Mouse (Mus musculus) spleen, embryonic (tissue): Measurements from ENCODE around the gene Zdhhc16.

Experiments
- CTCF ChIA-PET: fragments of 350-600 bp; sonication (Branson Sonifier 250); formaldehyde crosslinking; loops from one replicate; lab custom pipeline; 2022; lab: Charles Lee

The Zdhhc16 gene

GRCm38 (mm10) chr19:41933179-41934086, at the start of gene Zdhhc16, which contains the start of gene Exosc1:
TSS of gene Zdhhc16 (plus strand) at chr19:41933480.
TSS of gene Exosc1 (minus strand) at chr19:41933423.
- CTCF ChIA-PET, result interaction anchor here (0.6 kb wide), 1 partner anchor 89 kb away, joined by 4 read pairs; no protein-coding TSS in a partner anchor

GRCm38 (mm10) chr19:41883882-41884281, 49.4 kb upstream of the Zdhhc16 start:
- CTCF ChIA-PET, result interaction anchor here (0.6 kb wide), 1 partner anchor 1363 kb away, joined by 3 read pairs; no protein-coding TSS in a partner anchor

- CTCF ChIA-PET, result no interaction called here
These were observed 45.1 kb upstream of the Zdhhc16 start for GRCm38 (mm10) chr19:41888191-41888590.

GRCm38 (mm10) chr19:41894959-41895358, 38.3 kb upstream of the Zdhhc16 start:
- CTCF ChIA-PET, result no interaction called here

GRCm38 (mm10) chr19:41895460-41896318, 37.6 kb upstream of the Zdhhc16 start, which contains the start of gene Rrp12:
TSS of gene Rrp12 (minus strand) at chr19:41896173.
- CTCF ChIA-PET, result interaction anchor here (0.6 kb wide), 1 partner anchor 98 kb away, joined by 8 read pairs; no protein-coding TSS in a partner anchor

GRCm38 (mm10) chr19:41896319-41896711, 37.0 kb upstream of the Zdhhc16 start:
- CTCF ChIA-PET, result no interaction called here

GRCm38 (mm10) chr19:41898860-41899259, 34.4 kb upstream of the Zdhhc16 start:
- CTCF ChIA-PET, result no interaction called here

GRCm38 (mm10) chr19:41900495-41901090, 32.7 kb upstream of the Zdhhc16 start:
- CTCF ChIA-PET, result interaction anchor here (0.6 to 1.0 kb wide), 2 partner anchors 8 to 10 kb away, joined by 3 to 4 read pairs; no protein-coding TSS in a partner anchor

GRCm38 (mm10) chr19:41901696-41902095, 31.6 kb upstream of the Zdhhc16 start:
- CTCF ChIA-PET, result interaction anchor here (0.7 kb wide), 1 partner anchor 9 kb away, joined by 3 read pairs; no protein-coding TSS in a partner anchor

GRCm38 (mm10) chr19:41902848-41903593, 30.3 kb upstream of the Zdhhc16 start:
- CTCF ChIA-PET, result interaction anchor here (0.7 kb wide), 1 partner anchor 1229 kb away, joined by 3 read pairs; no protein-coding TSS in a partner anchor

GRCm38 (mm10) chr19:41905246-41905645, 28.0 kb upstream of the Zdhhc16 start:
- CTCF ChIA-PET, result interaction anchor here (0.7 kb wide), 1 partner anchor 8 kb away, joined by 16 read pairs; no protein-coding TSS in a partner anchor

- CTCF ChIA-PET, result no interaction called here
These were observed 26.8 kb upstream of the Zdhhc16 start for GRCm38 (mm10) chr19:41906311-41907078.

GRCm38 (mm10) chr19:41907079-41907760, 26.1 kb upstream of the Zdhhc16 start:
- CTCF ChIA-PET, result no interaction called here

- CTCF ChIA-PET, result interaction anchor here (0.6 to 0.7 kb wide), 3 partner anchors 9 to 897 kb away, joined by 3 to 6 read pairs (median 5); partner anchors contain the start of gene Ankrd2
These were observed 24.5 kb upstream of the Zdhhc16 start for GRCm38 (mm10) chr19:41908736-41909135.

- CTCF ChIA-PET, result interaction anchor here (0.6 to 1.0 kb wide), 2 partner anchors 9 to 10 kb away, joined by 3 to 4 read pairs; no protein-coding TSS in a partner anchor
These were observed 22.9 kb upstream of the Zdhhc16 start for GRCm38 (mm10) chr19:41910396-41910795.

GRCm38 (mm10) chr19:41911178-41912073, 21.9 kb upstream of the Zdhhc16 start, which contains the start of gene Pgam1:
TSS of gene Pgam1 (plus strand) at chr19:41911923.
- CTCF ChIA-PET, result interaction anchor here (0.6 to 1.0 kb wide), 2 partner anchors 10 to 11 kb away, joined by 3 to 4 read pairs; no protein-coding TSS in a partner anchor
